Mouse (Mus musculus) retina, adult 2 months (tissue): ENCODE data around the gene Gm44973.
A peak's percentile ranks its signal among the peaks of the same experiment; 100 is the strongest.
"Not testable (repeated sequence)": the region's sequence is repeated elsewhere in the genome, so short reads cannot be mapped to it uniquely, and the experiment has no call there.

Experiments
- DNase-seq: peaks from one replicate; pipeline ENCODE4 v3.0.0-alpha.2; 2012; ENCODE audit warnings: low read depth, low spot score

Gm44973 gene

DNA sequence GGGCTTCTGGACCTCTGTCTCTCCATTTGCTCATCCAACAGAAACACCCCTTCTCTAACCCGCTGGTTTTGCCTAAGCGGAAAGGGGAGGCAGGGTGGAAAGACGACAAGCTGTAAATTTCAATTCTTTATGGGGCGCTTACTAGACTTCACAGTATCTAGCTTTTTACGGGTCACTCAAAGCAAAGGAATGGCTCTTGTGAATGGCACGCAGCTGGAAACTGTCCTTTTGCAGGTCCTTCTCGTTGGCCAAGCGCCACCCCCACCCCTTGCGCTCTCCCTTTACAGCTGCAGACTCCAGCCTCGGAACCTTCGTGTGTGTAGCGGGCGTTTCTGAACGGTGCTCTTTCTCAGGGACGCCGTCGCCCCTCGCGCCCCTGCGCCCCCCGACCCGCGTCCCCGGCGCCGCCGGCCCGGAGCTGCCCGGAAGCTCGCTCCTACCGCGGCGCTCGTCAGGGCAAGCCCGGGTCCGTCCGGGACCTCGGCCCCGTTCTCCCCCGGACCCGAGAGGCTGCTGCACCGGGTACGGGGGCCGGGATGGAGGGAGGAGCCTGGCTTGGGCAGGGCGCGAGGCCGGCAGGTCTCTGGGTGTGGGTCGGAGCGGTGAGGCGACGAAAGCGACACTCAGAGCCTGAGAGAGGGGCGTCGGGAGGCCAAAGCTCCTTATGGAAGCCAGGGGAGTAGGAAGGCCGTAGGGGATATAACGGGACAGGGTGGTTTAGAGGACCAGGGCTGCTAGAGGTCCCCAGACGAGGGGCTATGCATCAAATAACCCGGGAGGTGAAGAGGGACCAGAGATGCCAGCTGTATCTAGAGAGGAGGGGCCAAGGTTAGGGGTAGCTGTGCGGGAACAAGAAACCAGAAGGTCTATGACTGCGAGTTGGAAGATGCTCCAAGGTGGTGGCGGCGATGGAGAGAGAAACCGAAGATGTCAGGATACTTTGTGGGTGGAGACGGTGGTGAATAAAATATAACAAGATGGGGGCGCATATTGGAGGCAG lies 36.2 kb downstream of the Gm44973 start, which contains the start of gene Zfp580:
Zfp580 (plus strand) TSS at position 346 of the 1,000 bp plus-strand sequence.
- peak; percentile 56 for DNase-seq

DNA sequence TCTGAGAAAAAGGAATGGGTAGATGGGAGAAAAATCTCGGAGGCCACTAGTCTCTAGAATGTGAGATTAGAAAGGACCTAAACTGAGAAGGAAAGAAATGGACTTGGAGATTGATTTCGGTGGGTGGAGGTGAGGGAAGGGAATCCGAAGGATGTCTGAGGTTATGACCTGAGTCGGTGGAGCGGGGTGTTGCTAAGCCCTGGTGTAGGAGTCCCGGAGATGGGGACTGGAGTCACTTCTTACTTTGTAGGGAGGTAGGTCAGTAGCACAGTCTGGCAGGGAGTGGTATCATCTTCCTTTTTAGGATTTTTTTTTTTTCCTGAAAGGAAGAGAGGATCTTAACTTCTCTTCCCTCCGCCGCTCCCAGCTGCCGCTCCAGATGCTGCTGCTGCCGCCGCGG lies 37.1 kb downstream of the Gm44973 start:
- no peak for DNase-seq

DNA sequence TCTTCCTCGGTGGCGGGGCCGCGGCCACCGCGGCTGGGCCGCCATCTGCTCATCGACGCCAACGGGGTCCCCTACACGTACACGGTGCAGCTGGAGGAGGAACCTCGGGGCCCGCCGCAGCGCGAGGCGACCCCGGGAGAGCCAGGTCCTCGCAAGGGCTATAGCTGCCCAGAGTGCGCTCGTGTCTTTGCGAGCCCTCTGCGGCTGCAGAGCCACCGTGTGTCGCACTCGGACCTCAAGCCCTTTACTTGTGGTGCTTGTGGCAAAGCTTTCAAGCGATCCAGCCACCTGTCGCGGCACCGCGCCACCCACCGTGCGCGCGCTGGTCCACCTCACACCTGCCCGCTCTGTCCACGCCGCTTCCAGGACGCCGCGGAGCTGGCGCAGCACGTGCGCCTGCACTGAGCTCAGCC lies 37.6 kb downstream of the Gm44973 start:
- DNase-seq = no peak

DNA sequence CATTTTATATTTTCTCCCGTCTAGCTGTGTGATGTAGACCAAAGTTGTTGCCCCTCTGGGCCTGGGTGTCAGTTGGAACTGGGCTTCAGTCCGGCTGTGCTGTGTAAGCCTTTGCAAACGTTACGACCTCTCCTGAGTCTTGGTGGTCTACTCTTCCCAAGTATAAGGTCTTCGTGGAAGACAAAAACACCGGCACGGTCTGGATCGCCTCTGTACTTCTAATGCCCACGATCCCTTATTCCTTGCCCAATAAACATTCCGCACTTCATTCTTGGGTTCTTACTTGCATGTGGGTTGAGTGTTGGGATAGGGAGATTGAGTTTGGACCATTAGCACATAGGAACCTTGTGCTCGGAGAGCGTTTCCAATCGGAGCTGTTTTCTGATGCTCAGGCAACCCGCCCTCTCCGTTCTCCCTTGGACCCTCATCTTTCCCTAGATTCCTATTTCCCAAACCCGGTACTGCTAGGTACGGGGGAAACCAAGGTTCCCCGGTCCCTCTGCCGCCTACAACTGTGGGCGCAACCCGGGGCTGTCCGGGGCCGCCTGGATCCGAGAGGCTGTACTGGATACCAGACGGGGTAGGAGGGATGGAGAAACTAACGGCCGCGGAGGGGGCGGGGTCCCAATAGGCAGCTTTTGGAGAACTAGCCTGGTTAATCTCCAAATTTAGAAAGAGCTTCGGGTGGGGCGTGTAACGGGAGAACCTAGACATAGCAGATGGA lies 38.3 kb downstream of the Gm44973 start:
- DNase-seq = no peak

DNA sequence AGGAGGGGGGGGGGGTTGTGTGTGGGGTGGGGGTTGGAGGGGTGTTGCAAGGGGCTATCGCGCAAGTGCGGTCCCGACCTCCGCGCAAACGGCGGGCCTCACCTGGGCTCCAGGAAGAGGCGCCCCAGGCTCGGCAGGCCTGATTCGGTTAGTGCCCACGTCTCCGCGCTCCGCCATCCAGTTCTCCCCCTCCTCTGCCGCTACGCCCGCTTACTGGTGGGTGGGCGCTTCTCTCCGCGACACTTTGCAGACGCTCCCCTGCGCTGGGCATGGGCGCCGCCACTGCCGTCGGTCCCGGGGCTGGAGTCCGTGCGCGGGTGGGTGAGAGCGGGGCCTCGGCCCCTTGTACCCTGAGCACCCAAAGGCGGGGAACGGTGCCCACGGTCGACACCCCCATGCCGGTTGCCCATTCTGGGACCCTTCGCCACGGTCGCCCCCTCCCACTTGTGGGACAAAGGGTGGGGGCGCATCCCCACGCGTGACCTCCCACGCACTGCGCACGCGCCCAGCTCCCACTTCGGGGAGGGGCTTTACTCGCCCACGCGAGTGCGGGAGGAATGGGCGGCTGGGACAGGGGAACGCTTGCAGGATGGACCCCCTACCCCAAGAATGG lies 41.5 kb downstream of the Gm44973 start:
- no peak for DNase-seq

DNA sequence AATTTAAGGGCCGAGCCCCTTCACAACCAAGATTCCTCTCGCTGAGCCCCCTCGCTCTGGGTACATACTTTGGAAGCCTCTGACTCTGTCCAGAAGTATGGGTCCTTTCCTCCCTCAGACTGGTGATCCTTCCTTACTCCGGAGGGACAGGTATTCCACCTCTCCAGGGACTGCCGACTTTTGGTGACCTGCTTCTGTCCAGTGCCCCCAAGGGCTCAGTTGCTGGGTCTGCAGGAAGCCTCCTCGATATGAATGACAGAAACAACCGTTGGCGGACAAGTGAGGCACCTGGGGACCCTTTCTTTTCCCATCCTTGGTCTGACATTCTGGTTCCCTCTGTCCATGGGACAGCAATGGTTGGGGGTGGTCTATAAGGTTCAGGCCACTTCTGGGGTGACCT lies 42.1 kb downstream of the Gm44973 start:
- no peak for DNase-seq

DNA sequence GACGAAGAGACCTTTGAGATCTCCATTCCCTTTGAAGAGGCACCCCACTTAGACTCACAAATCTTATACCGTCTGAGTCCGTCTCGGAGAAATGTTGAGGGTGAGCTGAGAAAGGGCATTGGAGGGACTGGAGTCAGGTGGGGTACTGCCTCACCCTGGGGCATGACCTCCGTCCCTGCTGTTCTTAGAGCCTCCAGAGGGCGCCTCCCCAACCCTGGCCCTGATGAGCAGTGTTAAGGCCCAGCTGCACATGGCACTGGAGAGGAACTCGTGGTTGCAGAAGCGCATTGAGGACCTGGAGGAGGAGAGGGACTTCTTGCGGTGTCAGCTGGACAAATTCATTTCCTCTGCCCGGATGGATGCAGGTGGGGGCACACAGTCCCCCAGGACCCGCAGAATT lies 42.5 kb downstream of the Gm44973 start:
- DNase-seq = no peak

DNA sequence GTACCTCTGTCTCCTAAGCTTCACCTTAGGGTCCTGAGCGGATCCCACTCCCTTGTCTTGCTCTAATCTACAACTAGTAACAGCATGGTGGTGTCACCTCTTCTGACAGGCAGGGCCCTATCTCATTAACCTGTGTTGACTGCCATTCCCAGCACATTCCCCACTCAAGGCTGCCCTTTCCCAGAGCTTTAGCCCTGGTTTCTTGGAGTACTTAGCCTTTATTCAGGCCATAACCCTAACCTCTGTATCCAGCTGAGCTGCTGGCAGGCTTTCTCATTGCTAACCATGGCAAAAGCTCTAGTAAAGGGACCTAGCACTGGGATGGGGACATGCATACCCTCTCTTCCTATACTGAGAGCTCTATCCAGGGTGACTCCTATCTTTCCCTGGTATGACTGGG lies 43.3 kb downstream of the Gm44973 start:
- DNase-seq = no peak

DNA sequence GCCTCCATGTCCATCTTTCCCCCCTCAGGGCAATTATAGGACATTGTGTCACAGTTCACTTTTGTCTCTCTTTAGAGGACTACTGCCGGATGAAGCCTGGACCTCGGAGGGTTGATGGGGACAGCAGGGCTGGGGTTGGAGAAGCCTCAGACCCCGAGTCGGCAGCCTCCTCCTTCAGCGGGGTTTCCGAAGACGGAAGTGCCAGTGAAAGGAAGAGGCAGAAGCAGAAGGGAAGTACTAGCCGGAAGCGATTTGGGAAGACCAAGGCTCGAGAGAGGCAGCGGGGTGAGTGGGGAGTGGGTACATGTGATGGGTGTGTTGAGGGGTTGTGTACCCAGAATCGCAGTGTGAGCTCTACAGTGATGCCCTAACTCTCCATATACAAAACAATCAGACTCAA lies 44.1 kb downstream of the Gm44973 start:
- DNase-seq = no peak

DNA sequence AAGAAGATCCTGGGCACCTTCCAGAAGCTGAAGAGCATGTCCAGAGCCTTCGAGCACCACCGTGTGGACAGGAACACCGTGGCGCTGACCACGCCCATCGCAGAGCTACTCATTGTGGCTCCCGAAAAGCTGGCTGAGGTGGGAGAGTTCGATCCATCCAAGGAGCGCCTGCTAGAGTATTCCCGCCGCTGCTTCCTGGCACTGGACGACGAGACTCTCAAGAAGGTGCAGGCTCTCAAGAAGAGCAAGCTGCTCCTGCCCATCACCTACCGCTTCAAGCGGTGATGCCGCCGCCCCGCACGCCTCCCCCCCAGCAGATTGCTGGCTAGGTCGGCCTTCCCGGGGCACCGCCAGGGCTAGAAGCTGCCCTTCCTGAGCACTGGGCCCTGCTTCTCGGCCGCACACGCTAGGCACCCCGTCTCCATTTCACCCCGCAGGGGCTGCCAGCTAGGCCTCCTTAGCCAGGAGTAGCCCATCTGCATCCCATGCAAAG lies 45.0 kb downstream of the Gm44973 start:
- DNase-seq = peak; percentile 67

DNA sequence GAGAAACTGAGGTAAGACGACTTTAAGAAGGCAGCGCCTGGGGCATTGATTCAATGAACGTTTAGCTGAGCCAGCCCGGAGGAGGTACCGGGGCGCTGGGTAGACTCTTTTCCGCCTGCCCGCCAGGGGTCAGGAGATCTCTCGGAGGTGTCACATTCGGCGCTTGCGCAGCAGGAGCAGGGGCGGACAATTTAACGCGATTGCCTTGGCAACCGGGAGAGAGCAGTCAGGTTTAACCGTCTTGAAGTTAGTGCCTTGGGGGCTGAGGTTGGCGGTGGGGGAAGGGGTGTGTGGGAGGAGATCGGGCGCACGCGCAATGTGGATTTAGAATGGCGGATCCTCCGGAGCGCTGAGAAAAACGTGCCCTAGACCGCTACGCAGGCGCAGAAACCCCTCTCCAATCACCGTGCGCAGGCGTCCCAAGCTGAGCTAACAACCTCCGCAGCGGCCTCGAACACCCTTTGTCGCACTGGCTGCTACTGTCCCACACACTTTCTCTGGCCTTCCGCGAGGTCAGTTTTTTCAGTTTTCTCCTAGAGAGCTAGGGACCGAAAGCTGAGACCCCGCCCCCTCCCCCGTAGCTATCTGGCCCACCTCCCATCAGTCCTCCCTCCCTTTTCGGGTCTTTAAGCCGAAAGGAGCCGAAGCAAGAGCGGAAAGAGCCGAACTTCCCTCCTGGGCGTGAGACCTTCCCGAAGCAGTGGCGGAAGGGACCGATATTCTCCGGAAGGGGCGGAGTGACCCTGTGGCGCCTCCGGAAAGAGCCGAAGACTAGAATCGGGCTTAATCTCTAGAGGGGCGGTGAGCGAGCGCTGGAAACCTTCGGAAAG lies 45.9 kb downstream of the Gm44973 start:
- DNase-seq = peak; percentile 97

DNA sequence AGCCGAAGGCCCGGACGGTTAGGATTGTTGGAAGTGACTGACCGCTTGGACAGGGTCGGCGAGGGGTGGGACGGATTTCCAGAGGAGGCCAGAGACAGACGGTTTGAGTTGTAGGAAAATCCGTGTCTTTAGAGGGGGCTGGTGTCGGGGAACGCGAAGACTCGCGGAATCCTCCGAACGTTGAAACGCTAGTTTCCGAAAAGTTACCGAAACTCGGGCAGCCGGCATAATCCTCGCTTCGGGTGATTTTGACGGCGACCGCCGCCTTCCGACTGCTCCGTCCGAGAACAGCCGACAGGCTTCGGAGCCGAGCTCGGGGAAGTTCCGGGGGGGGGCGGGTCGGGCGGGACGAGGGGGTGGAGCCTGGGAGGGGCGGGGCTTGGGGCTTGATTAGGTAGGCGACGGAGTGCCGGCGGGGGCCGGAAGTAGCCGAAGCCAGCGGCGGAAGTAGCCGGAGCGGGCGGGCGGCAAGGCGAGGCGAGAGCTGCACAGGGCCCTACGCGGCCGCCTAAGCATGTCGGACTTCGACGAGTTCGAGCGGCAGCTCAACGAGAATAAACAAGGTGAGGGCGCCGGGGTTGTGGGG lies 46.6 kb downstream of the Gm44973 start, which contains the start of gene U2af2:
U2af2 (plus strand) TSS at position 370 of the 586 bp plus-strand sequence.
- DNase-seq = peak; percentile 84

DNA sequence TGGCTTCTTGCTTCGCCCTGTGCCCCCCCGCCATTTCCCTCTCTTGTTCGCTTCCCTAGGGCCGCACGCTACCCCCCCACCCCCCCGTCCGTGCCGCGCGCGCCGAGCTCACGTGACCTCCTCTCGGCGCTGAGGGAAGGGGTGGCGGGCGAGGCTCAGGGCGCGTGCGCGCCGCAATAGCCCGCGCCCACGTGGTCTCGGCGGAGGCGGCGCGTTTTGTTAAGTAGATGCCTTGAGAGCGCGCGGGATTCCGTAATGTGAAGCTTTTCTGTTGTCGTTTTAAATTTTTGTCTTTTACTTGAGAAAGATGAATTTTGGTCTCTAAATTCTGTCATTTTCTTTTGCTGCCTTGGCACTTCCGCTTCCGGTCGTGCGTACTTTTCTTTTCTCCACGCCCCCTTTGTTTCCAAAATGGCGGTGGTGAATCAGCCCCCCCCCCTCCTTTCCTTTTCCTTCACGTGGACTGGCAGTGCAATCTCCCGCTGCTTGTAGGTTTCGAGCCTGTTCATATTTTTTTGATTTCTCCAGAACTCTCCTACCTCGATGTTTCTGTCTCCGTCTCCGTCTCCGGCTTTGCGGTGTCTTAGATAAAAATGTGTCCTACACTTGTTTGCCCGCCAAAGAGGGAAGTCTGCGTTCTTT lies 47.2 kb downstream of the Gm44973 start:
- peak; percentile 64 for DNase-seq

DNA sequence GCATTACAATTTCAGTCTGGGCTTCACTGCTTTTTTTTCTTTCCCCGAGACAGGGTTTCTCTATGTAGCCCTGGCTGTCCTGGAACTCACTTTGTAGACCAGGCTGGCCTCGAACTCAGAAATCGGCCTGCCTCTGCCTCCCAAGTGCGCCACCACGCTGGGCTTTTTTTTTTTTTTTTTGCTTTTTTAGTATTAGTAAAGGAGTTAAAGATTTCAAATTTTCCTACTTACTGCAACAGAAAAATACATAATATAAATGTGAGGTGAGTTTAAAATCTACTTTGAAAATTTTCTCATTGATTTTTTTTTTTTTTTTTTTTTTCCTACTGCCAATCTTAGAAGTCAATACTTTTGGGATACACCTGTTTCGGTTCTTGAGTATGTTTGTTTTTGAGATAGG lies 49.6 kb downstream of the Gm44973 start:
- DNase-seq = no peak

DNA sequence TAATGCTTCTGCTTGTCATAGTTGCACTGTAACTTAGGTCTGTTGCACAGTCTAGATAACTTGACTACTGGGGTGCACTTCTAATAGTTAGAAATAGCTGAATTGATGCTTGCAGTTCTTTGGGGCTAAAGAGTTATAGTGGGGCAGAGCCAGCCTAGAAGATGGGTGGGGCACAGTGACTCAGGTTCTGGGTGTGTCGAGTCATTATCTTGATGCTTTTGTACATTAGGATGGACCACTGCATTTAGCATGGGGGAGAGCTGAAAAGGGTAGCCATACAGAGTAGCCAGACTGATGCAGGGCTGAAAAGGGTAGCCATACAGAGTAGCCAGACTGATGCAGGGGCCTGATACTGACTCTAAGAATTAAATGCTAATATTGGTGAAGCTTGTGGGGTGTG lies 58.3 kb downstream of the Gm44973 start:
- DNase-seq = no peak

DNA sequence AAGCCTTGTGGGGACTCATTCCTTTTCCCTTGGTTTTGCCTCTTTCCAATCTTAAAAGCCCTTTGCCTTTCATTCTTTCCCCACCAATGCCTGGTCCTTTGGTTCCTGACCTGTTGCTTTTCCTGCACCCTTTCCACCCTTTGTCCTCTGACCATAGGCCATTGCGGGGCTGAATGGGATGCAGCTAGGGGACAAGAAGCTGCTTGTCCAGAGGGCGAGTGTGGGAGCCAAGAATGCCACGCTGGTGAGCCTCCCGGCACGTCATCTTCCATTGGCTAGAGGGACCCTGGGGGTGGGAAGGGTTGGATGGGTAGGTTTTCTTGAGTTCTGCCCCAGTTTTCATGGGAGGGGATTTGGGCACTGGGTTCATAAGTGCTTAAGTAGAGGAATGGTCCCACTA lies 59.7 kb downstream of the Gm44973 start:
- DNase-seq = no peak

DNA sequence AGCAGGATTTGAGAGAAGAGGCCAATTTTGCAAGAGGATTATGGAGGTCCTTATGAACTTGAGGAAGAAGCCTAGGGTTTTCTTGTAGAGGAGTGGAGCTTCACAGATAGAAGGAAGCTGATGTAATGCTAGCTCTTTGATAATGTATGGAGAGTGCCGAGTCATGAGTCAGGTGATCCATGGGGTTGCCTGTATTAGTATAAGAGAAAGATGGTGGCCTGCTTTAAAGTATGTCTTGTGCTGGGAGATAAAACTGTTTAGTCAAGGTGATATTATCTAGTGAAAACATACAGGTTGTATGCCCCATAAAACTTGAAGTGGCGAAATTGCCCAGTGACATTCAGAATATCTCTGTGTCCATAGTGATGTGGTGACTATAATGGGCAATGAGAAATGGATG lies 61.6 kb downstream of the Gm44973 start:
- no peak for DNase-seq

DNA sequence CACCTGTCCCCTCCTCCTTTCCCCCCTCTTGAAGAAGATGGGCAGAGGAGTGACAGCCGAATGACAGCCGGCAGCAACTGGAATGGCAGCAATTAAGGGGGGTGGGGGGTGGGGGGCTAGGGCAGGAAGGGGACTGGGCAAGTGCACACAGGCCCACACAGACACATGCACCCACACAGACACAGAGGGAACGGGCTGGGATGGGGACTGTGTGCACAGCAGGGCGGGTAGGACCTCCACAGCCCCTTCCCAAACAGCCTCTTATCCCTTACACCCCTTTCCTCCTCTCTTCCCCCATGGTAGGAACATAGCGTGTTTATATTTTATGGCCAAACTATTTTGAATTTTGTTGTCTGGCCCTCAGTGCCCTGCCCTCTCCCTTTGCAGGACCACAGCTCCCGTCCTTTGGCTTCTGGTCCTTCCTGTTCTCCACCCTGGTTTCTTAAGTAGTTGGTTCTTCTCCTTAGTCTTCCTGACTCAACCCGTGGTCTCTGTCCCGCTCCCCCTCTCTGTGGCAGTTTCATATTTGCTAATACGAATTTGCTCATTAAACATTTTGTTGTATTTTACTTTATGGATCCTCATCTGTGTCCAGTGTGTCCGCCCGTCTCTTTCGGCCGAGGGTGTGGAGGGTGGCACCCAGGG lies 64.2 kb downstream of the Gm44973 start:
- not testable (repeated sequence) for DNase-seq

DNA sequence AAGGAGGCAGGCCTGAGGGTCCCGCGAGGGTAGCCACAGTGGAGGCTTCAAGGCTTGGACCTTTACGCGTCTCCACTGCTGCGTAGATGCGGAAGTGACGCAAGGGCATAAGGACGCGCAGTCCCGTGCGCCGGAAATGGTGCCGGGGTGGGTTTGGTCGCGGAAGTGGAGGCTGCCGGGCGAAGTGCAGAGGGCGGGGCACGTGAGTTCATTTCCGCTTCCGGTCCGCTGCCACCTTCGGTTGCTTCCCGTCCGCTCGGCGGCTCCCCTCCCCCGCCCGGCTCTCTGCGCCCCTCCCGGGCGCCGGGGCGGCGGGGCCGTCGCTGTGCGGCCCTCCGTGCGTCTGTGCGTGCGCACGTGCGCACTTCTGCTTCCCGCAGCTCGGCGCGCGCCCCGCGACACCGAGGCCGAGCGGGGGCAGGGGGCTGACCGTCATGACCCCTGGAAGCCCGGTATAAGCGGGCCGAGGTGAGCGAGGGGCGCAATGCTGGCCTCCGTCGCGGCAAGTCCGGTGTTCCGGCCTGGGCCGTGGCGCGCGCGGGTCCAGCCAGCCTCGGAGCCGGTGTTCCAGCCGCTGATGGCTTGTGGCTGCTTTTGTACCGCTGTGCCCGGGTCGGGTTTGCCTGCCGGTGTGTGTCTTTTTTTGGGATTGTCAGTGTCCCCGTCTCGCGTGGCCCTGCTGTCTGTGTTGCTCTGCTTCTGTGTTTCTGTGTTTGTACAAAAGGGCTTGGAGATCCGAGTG lies 64.9 kb downstream of the Gm44973 start, which contains the start of gene Epn1:
Epn1 (plus strand) TSS at position 226 of the 742 bp plus-strand sequence.
- peak; percentile 93 for DNase-seq
